Mouse (Mus musculus): ENCODE measurements at regions not wholly inside any gene's neighbourhood (a gene's known extent, or its start where the extent isn't known, plus 50 kb on each side); places are given as distances from the start of the nearest gene placed in this dataset.

DNA sequence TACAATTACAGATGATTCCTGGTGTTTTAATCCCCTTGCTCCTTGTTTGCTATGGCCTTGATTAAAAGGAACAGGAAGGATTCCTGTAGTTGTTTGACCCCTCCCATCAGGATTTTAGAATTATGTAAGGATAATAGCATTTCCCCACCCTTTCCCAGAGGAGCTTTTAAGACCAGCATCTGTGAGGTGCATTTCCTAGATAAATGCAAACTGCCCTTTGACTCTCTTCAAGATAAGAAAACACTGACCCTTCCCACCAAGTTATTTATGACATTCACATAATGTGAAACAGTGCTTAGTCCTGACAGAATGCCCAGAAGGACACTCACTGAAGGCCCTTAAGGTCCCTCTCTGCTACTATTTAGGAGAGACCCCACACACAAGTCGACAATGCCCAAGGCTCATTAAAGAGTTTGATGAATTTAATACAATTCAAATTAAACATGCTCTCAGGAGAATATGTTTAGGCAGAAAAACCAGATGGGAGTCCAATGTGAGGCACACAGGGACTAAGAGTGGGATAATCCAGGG, 190.7 kb upstream of the Meox2 start:
- TF ChIP-seq CTCF (IDR thresholded peaks at IDR 0.05; ENCODE audit: low read depth) (no peak), EP300 (IDR thresholded peaks at IDR 0.05; ENCODE audit: low read depth) (peak; percentile 70; the same call in 1 of the 2 replicates)
